Mouse (Mus musculus) heart, embryonic 15.5 days (tissue): ENCODE data around the gene Bbx. TPM values are rescaled to one million over a fixed set of nuclear protein-coding genes. Genes with fewer than 3 reads are reported as not detected.

Experiments used
- ATAC-seq: fragments of 200-750 bp; cut with Nextera tagmentation; replicated peaks from 2 replicates; pipeline ENCODE4 v1.8.0; 2017; ENCODE audit warnings: low read depth, moderate TSS enrichment; ENCODE audit not compliant: insufficient number of reproducible peaks, insufficient read depth, low FRiP score
- H3K27ac ChIP-seq: fragments of 300-500 bp; sonication (generic); 2 replicates; pipeline ENCODE4 v1.5.1; 2015; ENCODE audit warnings: mild to moderate bottlenecking, inconsistent platforms
- H3K27me3 ChIP-seq: fragments of 300-500 bp; sonication (generic); 2 replicates; pipeline ENCODE4 v1.6.1; 2015; ENCODE audit warnings: inconsistent platforms
- H3K36me3 ChIP-seq: fragments of 300-500 bp; sonication (generic); 2 replicates; pipeline ENCODE4 v1.6.1; 2015; ENCODE audit warnings: mild to moderate bottlenecking, inconsistent platforms
- H3K4me1 ChIP-seq: fragments of 300-500 bp; sonication (generic); replicated peaks from 2 replicates; pipeline ENCODE4 v1.6.1; 2015; ENCODE audit warnings: inconsistent platforms
- H3K4me2 ChIP-seq: fragments of 300-500 bp; sonication (generic); 2 replicates; pipeline ENCODE4 v1.6.1; 2015; ENCODE audit warnings: inconsistent platforms, mild to moderate bottlenecking, moderate library complexity
- H3K4me3 ChIP-seq: fragments of 300-500 bp; sonication (generic); 2 replicates; pipeline ENCODE4 v1.5.1; 2015; ENCODE audit warnings: mild to moderate bottlenecking, inconsistent platforms
- H3K9ac ChIP-seq: fragments of 300-500 bp; sonication (generic); 2 replicates; pipeline ENCODE4 v1.6.1; 2015; ENCODE audit warnings: mild to moderate bottlenecking, inconsistent platforms
- H3K9me3 ChIP-seq: fragments of 300-500 bp; sonication (generic); replicated peaks from 2 replicates; pipeline ENCODE4 v1.6.1; 2016; ENCODE audit warnings: inconsistent platforms
- WGBS: fragments of 180-500 bp; shearing (Covaris S2); methylation state at CpG from one replicate; pipeline ENCODE4 v1.1.7; 2015; ENCODE audit warnings: mixed read lengths; 5-methylcytosine and 5-hydroxymethylcytosine counted together
- polyA plus RNA-seq: library from polyadenylated mRNA; unstranded; fragments of >200 nt; fragmentation: Nextera tagmentation; extraction: Ambion mirVana; gene quantifications from 2 replicates; pipeline ENCODE4 v1.2.1, GENCODE M21; 2015

Bbx gene
- polyA plus RNA-seq, 1 experiment from 2014 or later: 33.4 TPM

DNA sequence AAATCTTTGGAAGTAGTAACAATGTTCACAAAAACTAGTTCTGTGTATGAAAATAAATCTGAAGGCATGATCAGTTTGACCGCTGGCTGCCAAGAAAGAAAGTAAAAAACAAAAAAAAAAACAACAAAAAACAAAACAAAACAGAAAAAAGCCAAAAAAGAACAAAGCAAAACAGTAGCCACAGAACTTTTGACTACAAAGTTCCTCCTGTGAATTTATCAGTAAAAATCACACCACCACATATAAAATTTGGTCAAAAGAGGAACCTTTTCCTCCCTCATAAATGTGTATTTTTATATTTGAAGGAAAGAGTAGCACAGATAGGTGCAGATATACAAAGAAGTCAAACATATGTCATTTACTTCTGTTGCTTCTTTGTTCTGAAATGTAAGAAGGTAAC is 239.6 kb downstream of the Bbx start:
- H3K4me2 ChIP-seq: no peak overlapping the region
- no peak overlapping the region for H3K9ac ChIP-seq
- H3K4me3 ChIP-seq: no peak overlapping the region
- H3K4me1 ChIP-seq: no peaks in the 10 kb centered on the region
- ATAC-seq: no peak
- peaks cover 11% of the 10 kb centered on the region; the same call in 1 of the 2 replicates for H3K36me3 ChIP-seq
- no peak overlapping the region for H3K27ac ChIP-seq
- H3K9me3 ChIP-seq: no peaks in the 10 kb centered on the region
- WGBS: 96% methylated on average over 1 of the region's 1 CpGs
- H3K27me3 ChIP-seq: no peaks in the 10 kb centered on the region

- Histone ChIP-seq H3K27me3 (no peaks in the 10 kb centered on the region), H3K9me3 (no peaks in the 10 kb centered on the region), H3K4me2 (no peak overlapping the region), H3K36me3 (peaks cover 2% of the 10 kb centered on the region; the same call in 1 of the 2 replicates), H3K9ac (no peak overlapping the region), H3K4me1 (peaks cover 14% of the 10 kb centered on the region), H3K27ac (no peak overlapping the region), H3K4me3 (no peak overlapping the region)
- no peak for ATAC-seq
- WGBS: 42% methylated on average over 6 of the region's 6 CpGs
These were observed 243.1 kb downstream of the Bbx start for GRCm38 (mm10) chr16:50189108-50189507.

GRCm38 (mm10) chr16:50186604-50187003 is 245.6 kb downstream of the Bbx start:
- H3K27ac ChIP-seq: no peak overlapping the region
- WGBS: 50% methylated on average over 6 of the region's 6 CpGs
- no peak for ATAC-seq
- H3K4me2 ChIP-seq: no peak overlapping the region
- no peaks in the 10 kb centered on the region for H3K9me3 ChIP-seq
- H3K4me3 ChIP-seq: no peak overlapping the region
- H3K9ac ChIP-seq: no peak overlapping the region
- H3K36me3 ChIP-seq: no peaks in the 10 kb centered on the region
- no peaks in the 10 kb centered on the region for H3K27me3 ChIP-seq
- H3K4me1 ChIP-seq: peaks cover 14% of the 10 kb centered on the region

DNA sequence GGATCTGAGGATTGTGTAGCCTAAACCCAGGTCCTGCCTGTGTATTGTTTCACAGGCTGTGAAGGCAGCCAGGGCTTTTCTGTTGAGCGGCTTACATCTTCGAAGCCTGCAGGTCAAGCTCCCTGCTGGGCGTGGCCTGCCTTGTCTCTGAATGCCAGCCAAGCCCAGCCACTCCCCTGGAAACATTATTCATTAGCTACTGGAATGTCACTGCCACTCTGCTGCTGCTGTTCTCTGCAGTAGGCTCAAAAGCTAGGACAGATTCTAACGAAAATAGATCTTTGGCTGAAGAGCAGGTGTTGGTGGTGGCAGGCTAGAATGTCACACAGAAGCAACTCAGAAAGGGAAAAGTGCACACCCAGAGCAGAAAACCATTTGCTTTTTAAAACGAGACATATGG is 247.1 kb downstream of the Bbx start:
- Histone ChIP-seq H3K27me3 (no peaks in the 10 kb centered on the region), H3K4me3 (no peak overlapping the region), H3K4me1 (peaks cover 14% of the 10 kb centered on the region), H3K36me3 (no peaks in the 10 kb centered on the region), H3K4me2 (no peak overlapping the region), H3K9me3 (no peaks in the 10 kb centered on the region), H3K27ac (peak overlapping the region; percentile 67), H3K9ac (no peak overlapping the region)
- peak; percentile 80 for ATAC-seq
- WGBS: 16% methylated on average over 5 of the region's 5 CpGs

DNA sequence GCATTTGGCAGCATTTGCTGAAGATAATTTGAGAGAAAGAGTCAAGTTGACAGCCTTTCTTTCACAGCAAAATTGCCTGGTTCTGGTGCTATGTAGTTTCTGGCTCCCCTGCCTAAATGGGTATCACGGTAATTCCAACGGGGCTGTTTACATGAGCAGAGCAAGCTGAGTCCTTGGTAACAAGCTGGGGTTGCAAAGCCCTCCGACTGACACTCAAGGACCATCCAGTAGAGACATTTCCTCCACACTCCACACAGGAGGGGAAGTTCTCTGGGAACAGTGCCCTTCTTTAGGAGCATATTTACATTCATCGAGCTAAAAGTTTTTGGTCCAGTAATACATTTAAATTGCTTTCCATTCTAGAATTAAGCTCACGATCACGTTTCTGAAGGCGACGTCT is 249.2 kb downstream of the Bbx start:
- Histone ChIP-seq H3K27ac (no peak overlapping the region), H3K36me3 (no peaks in the 10 kb centered on the region), H3K9me3 (no peaks in the 10 kb centered on the region), H3K4me1 (peaks cover 14% of the 10 kb centered on the region), H3K4me2 (no peak overlapping the region), H3K9ac (no peak overlapping the region), H3K4me3 (no peak overlapping the region), H3K27me3 (no peaks in the 10 kb centered on the region)
- WGBS: 71% methylated on average over 8 of the region's 8 CpGs
- no peak for ATAC-seq

GRCm38 (mm10) chr16:50182561-50182960 is 249.6 kb downstream of the Bbx start:
- ATAC-seq: no peak
- peaks cover 14% of the 10 kb centered on the region for H3K4me1 ChIP-seq
- no peaks in the 10 kb centered on the region for H3K9me3 ChIP-seq
- no peaks in the 10 kb centered on the region for H3K27me3 ChIP-seq
- no peak overlapping the region for H3K4me3 ChIP-seq
- no peak overlapping the region for H3K4me2 ChIP-seq
- H3K27ac ChIP-seq: no peak overlapping the region
- WGBS: 77% methylated on average over 10 of the region's 10 CpGs
- no peak overlapping the region for H3K9ac ChIP-seq
- no peaks in the 10 kb centered on the region for H3K36me3 ChIP-seq

DNA sequence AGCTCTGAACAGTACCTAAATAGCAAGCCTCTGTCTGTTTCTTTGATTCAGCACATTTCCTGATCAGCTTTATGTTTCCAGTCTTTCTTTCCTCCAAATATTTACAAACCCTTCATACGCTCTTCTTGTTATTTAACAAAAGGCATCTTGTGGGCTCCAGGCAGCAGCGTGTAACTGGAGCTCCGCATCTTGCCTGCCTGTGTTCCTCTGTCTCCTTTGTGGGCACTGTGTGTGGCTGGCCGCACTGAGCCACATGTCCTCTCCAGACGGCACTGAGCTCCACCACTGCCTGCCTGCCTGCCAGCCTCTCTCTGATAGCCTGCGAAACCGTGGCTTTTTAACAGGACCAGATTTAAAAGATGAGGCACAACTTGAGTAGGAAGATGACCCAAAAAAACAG is 259.4 kb downstream of the Bbx start:
- Histone ChIP-seq H3K9ac (no peak overlapping the region), H3K9me3 (no peaks in the 10 kb centered on the region), H3K36me3 (no peaks in the 10 kb centered on the region), H3K4me3 (no peak overlapping the region), H3K4me2 (no peak overlapping the region), H3K27ac (no peak overlapping the region), H3K4me1 (no peaks in the 10 kb centered on the region), H3K27me3 (no peaks in the 10 kb centered on the region)
- ATAC-seq: no peak
- WGBS: 65% methylated on average over 7 of the region's 7 CpGs

- Histone ChIP-seq H3K36me3 (no peaks in the 10 kb centered on the region), H3K27ac (no peak overlapping the region), H3K4me1 (no peaks in the 10 kb centered on the region), H3K4me3 (no peak overlapping the region), H3K9ac (no peak overlapping the region), H3K4me2 (no peak overlapping the region), H3K27me3 (no peaks in the 10 kb centered on the region), H3K9me3 (no peaks in the 10 kb centered on the region)
- 88% methylated on average over 5 of the region's 5 CpGs for WGBS
- no peak for ATAC-seq
These were observed 261.4 kb downstream of the Bbx start for GRCm38 (mm10) chr16:50170812-50171211.

GRCm38 (mm10) chr16:50167983-50168299 is 264.2 kb downstream of the Bbx start:
- Histone ChIP-seq H3K4me1 (no peaks in the 10 kb centered on the region), H3K4me3 (no peak overlapping the region), H3K4me2 (no peak overlapping the region), H3K9ac (no peak overlapping the region), H3K36me3 (no peaks in the 10 kb centered on the region), H3K27ac (no peak overlapping the region), H3K27me3 (no peaks in the 10 kb centered on the region), H3K9me3 (no peaks in the 10 kb centered on the region)
- 79% methylated on average over 10 of the region's 10 CpGs for WGBS
- no peak for ATAC-seq

- no peaks in the 10 kb centered on the region for H3K36me3 ChIP-seq
- no peaks in the 10 kb centered on the region for H3K27me3 ChIP-seq
- H3K9ac ChIP-seq: no peak overlapping the region
- no peak overlapping the region for H3K4me3 ChIP-seq
- no peak overlapping the region for H3K4me2 ChIP-seq
- no peak overlapping the region for H3K27ac ChIP-seq
- ATAC-seq: no peak
- H3K9me3 ChIP-seq: no peaks in the 10 kb centered on the region
- 72% methylated on average over 16 of the region's 16 CpGs for WGBS
- H3K4me1 ChIP-seq: no peaks in the 10 kb centered on the region
These were observed 264.8 kb downstream of the Bbx start for GRCm38 (mm10) chr16:50167231-50167982.

- no peak for ATAC-seq
- Histone ChIP-seq H3K4me3 (no peak overlapping the region), H3K36me3 (no peaks in the 10 kb centered on the region), H3K4me1 (no peaks in the 10 kb centered on the region), H3K27ac (no peak overlapping the region), H3K27me3 (no peaks in the 10 kb centered on the region), H3K9me3 (no peaks in the 10 kb centered on the region), H3K9ac (no peak overlapping the region), H3K4me2 (no peak overlapping the region)
- 88% methylated on average over 11 of the region's 11 CpGs for WGBS
These were observed 271.5 kb downstream of the Bbx start for GRCm38 (mm10) chr16:50160418-50161271.

DNA sequence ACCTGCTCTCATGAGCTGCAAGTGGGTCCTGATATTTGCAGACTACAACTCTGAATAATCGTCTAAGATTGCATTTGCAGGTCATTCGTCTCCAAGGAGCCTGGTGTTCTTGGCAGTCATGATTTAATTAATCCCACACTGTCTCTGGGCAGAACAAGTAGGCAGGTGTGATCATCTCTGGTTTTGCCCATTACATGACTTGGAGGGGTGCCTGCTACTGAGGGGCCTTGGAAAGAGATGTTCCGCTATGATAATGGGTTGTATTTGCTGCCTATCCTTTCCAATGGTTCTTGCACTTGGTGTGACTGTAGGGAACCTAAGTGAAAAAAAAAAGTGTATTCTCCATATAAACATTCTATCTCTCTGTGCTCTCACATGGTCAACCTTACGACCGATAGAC is 273.6 kb downstream of the Bbx start:
- Histone ChIP-seq H3K4me3 (no peak overlapping the region), H3K9ac (no peak overlapping the region), H3K36me3 (no peaks in the 10 kb centered on the region), H3K27ac (no peak overlapping the region), H3K4me2 (no peak overlapping the region), H3K4me1 (no peaks in the 10 kb centered on the region), H3K27me3 (no peaks in the 10 kb centered on the region), H3K9me3 (no peaks in the 10 kb centered on the region)
- WGBS: 82% methylated on average over 5 of the region's 5 CpGs
- no peak for ATAC-seq
